Mouse (Mus musculus) frontal cortex, adult (tissue): ENCODE data around the gene Btbd9.
A peak's percentile ranks its signal among the peaks of the same experiment; 100 is the strongest.

Experiments
- ATAC-seq: cut with Nextera tagmentation; 2 replicates; pipeline ENCODE4 v1.9.2; 2017; ENCODE audit warnings: mild to moderate bottlenecking, moderate library complexity, mixed read lengths; ENCODE audit not compliant: low TSS enrichment

The Btbd9 gene

GRCm38 (mm10) chr17:30283001-30283400, 293.3 kb downstream of the Btbd9 start:
- no peak for ATAC-seq

DNA sequence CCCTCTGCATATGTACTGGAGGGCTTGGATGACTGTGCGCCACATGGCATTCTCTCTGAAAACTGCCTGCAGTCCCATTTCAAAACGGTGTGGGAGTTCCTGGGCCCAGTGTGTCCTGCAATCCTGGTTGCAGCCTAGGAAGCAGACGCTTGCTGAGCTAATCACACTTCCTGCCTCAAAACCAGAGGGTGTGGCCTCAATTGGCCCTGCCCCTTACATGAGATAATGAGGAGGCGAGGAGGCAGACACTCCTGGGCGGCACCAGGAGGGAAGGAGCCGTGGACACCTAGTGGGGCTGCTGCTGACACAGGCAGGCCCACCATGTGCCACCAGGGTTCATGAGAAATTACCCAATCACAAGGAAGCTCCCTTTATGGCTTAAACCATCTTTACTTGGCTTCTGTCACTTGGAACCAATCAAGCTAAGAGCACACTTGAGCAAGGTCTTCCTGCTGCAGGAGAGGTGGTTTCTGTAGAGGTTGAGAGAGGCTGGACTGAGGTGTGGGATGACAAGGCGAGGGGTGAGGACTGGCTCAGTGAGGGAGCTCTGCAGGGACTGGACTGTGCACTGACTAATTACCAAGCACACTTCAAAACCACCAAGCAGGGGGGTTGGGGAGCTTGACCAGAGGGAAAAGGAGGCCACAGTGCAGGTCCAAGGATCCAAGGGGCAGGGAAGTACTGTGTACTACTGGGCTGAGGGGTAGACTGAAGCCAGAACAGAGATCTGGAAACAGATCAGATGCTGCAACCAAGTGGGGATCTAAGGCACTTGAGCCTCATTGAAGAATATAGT, 295.8 kb downstream of the Btbd9 start:
- no peak for ATAC-seq

GRCm38 (mm10) chr17:30279684-30280083, 296.6 kb downstream of the Btbd9 start:
- no peak for ATAC-seq

DNA sequence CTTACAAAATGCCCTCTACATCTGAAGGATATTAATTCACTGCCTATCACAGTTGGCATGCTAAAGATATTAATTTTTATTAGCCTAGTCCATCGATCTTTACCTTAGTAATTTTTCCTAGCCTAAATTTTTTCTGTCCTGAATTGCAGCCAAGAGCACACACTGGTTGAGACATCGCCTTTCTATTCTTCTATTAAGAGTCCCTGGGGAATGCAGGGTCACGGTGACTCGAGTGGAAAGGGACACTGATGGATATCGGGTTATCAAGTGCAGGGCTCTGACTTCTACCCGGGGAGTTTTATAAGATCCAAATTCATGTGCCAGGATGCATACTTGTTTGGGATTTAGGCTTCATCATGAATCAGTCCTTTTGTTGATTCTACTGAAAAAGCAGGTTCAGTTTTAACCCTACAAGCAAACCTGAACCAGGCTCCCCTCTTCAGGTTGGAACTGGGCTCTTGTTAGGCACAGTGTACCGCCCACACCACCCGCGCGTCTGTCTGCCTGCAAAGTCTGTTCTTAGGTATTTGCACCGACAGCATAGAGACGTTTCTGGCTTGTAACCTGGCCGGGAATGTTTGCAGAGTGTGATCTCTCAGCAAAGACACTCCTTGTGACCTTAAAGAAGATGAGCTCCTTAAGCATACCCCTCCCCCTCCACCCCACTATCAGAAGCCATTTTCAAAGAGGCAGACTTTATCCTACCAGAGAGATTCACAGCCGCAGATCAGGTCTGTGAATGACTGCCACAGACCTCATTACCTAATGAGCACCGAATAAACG, 297.5 kb downstream of the Btbd9 start:
- ATAC-seq, result no peak

DNA sequence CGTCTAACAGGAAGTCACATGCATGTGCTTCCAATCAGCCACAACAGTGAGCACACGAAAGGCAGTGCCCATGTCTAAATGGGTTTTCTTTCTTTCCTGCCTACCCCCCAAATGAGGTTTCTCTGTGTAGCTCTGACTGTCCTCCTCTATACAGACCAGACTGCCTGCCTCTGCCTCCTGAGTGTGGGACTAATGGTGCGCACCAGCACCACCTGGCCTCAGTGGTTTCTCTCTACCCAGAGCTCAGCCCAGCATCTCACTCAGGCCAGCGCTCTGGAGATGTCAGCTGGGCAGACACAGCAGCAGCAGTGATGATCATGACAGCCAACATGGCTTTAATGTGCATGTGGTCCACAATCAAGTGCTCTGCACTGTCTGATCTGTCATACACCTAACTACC, 299.8 kb downstream of the Btbd9 start:
- no peak for ATAC-seq

DNA sequence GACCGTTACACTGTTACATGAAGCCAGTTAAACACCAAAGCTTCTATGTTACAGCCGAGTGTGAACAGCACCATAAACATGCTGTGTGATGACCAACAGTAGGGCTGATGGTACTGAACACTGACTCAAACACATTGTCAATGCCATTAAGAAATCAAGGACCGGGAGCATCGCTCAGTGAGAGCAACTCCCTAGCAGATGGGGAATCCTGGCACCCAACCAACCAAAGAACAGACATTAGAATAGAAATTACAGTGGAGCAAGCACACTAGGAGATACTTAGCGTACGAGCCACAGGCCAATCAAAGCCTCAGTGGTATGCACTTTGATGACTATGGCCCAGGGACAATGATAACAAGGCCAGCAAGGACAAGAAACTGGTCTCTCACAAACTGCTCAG, 303.5 kb downstream of the Btbd9 start:
- no peak for ATAC-seq

- peak; percentile 94 for ATAC-seq
Observed at GRCm38 (mm10) chr17:30269136-30270063, 306.9 kb downstream of the Btbd9 start.

DNA sequence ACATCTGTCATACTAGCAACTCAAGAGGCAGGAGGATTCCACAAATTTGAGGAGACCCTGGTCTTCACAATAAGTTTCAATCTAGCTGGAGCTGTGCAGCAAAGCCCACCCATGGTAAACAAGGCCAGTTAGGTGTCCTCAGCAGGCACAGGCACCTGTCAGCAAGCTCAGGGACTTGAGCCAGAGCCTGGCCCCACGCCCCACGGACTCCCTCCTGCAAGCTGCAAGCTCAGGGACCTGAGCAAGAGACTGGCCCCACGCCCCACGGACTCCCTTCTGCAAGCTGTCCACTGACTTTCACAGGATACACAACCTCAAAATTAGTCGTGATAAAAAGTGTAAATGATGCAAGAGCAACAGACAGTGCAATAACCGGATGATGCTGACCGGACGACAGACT, 307.8 kb downstream of the Btbd9 start:
- no peak for ATAC-seq

- ATAC-seq, result no peak
Observed at GRCm38 (mm10) chr17:30267432-30267973, 308.8 kb downstream of the Btbd9 start.

- no peak for ATAC-seq
Observed at GRCm38 (mm10) chr17:30263535-30263934, 312.8 kb downstream of the Btbd9 start.

GRCm38 (mm10) chr17:30262943-30263342, 313.3 kb downstream of the Btbd9 start:
- no peak for ATAC-seq

- ATAC-seq, result no peak
Observed at GRCm38 (mm10) chr17:30262440-30262839, 313.8 kb downstream of the Btbd9 start.

DNA sequence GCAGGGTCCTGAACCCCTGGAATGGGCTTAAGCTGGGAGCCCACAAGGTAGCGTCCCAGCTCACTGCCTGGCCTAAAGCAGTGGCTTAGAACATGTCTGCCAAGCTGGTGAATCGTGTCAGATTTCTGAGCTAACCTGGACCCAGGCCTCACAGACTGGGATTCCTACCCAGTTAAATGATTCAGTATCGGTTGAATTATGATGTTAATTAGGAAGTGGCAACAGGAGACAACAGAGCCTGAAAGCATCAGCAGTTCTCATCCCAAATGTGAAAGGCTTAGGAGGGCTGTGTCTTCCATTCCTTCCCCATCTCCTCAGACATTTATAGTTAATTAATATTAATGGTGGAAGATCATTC, 314.3 kb downstream of the Btbd9 start:
- no peak for ATAC-seq

DNA sequence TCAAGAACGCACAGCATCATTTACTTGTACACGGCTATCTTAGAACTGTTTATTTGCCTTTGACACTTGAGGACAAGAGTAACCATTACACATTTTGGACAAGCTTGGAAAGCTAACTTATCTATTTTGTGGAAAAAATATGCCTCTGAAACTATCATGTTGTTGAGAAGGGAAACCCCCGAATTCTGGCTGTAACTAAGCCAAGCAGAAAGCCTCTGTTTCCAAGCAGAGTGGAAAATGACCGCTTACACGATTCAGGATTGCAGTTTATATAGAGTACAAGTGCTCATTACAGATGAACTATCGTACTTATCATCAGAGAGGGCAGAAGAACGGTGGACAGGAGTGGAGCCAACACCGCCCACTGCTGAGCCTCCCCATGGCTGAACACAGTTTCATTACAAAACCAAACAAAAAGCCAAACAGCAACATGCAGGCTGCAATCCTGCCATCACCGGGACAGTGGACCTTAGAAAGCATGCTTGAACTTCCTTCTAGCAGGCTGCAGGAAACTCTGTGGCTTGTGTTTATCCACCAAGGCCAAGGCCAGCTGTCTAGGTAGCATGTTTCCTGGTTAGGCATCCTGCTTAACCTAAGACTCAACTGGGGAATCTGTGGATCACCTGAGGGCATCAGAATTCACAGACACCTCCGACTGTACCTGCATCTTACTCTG, 314.8 kb downstream of the Btbd9 start:
- no peak for ATAC-seq

DNA sequence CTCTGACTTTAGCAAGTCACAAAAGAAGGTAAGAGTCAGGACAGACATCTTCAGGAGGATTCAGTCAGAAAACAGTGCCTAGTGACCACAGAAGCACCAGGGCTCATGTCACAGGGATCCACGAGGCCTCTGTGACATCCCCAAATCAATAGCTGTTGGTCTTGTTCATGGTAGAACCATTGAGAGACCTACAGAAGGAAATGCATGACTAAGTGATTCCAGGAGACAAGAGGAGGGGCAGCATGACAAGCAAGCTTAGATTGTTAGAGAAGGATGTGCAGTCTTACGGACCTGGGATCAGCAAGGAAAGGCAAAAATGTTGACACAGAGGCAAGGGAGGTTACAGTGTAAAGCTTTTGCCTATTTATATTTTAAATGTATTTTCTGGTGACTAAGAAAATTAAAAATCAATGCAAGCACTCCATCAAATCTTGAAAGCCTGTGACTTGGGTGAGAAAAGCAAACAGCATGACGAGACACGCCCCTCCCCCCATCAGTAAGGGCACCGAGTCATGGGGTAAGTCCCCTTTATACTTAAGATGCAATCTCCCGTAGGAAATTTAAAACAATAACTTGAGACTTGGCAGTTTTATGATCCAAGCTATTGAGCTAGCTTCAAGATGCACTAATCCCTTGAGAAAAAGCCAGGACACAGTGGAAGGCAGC, 315.5 kb downstream of the Btbd9 start:
- ATAC-seq, result no peak

DNA sequence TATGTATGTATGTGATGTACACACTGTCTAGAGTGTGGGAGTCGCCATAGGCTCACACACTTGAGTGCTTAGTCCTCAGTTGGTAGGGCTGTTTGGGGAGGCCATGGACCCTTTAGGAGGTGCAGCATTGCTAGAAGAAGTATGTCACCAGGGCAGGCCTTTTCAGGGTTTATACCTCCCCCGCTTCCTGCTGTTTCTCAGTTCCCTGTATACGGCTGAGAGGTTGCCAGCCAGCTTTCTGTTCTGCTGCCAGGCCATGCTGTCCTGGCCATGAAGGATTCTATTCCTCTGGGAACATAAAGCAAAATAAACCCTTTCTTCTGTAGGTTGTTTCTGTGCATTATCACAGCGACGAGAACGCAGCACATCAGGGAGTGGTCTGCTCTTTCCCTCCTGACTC, 316.4 kb downstream of the Btbd9 start:
- no peak; the same call in 1 of the 2 replicates for ATAC-seq

GRCm38 (mm10) chr17:30258480-30258879, 317.8 kb downstream of the Btbd9 start:
- ATAC-seq, result no peak

- ATAC-seq, result no peak
Observed at GRCm38 (mm10) chr17:30255928-30256560, 320.2 kb downstream of the Btbd9 start.

DNA sequence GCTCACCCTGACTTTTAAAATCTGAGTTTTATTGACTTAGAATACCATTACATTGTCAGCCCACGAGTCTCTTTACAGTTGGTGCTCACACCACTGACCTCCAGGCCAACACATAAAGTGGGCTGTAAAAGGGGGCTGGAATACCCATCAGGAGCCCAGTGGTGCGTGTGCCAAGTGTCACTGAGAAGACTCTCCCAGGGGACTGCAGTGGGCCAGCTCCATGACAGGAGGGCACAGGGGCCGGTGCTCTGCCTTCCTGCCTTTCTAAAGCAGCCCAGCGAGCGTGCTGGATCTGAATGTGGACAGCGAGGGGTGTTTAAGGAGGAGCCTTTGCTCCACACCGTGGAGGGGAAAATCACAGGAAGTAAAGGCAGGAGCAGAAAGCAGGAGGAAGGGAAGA, 322.4 kb downstream of the Btbd9 start:
- ATAC-seq, result no peak

DNA sequence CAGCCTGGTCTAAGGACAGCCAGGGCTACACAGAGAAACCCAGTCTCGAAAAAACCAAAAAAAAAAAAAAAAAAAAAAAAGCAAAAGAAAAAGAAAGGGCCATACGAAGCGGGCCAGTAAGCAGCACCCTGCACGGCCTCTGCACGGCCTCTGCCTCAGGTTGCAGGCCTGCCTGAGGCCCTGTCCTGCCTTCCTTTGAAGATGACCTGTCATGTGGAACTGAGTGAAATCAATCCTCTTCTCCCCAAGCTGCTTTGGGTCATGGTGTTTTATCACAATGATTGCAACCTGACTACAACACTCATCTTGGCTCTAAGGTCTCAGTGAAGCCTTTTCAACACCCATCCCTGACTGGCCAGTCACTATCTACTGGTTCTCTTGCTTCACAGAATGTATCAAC, 323.3 kb downstream of the Btbd9 start:
- no peak for ATAC-seq
